Mouse (Mus musculus) kidney, adult 8-10 months (tissue): Measurements from ENCODE around the gene Myo1d.

Source experiments
- DNase-seq, 2 experiments: peaks; one replicate each; pipeline ENCODE4 v3.0.0; 2022

Gene Myo1d

GRCm38 (mm10) chr11:80718036-80718435 is 61.8 kb downstream of the Myo1d start:
- DNase-seq, result no peak

- DNase-seq, result peak; percentile 26 to 44
These were observed 64.7 kb downstream of the Myo1d start for GRCm38 (mm10) chr11:80715115-80715514.

GRCm38 (mm10) chr11:80713705-80714104 is 66.1 kb downstream of the Myo1d start:
- DNase-seq, result no peak

GRCm38 (mm10) chr11:80712201-80712600 is 67.6 kb downstream of the Myo1d start:
- DNase-seq, result no peak

- DNase-seq, result peak in 1 of 2 experiments; percentile 26
These were observed 68.5 kb downstream of the Myo1d start for GRCm38 (mm10) chr11:80711336-80711735.

- DNase-seq, result no peak
These were observed 79.2 kb downstream of the Myo1d start for GRCm38 (mm10) chr11:80700611-80701010.

- DNase-seq, result no peak
These were observed 81.1 kb downstream of the Myo1d start for GRCm38 (mm10) chr11:80698721-80699120.

- DNase-seq, result peak in 1 of 2 experiments; percentile 33
These were observed 83.5 kb downstream of the Myo1d start for GRCm38 (mm10) chr11:80696350-80696749.

- no peak for DNase-seq
These were observed 95.2 kb downstream of the Myo1d start for GRCm38 (mm10) chr11:80684603-80685002.

GRCm38 (mm10) chr11:80682745-80683144 is 97.1 kb downstream of the Myo1d start:
- DNase-seq, result peak in 1 of 2 experiments; percentile 26

GRCm38 (mm10) chr11:80673013-80673412 is 106.8 kb downstream of the Myo1d start:
- no peak for DNase-seq

- DNase-seq, result peak in 1 of 2 experiments; percentile 13
These were observed 109.4 kb downstream of the Myo1d start for GRCm38 (mm10) chr11:80670391-80670790.

GRCm38 (mm10) chr11:80669934-80670333 is 109.9 kb downstream of the Myo1d start:
- DNase-seq, result no peak

- no peak for DNase-seq
These were observed 113.6 kb downstream of the Myo1d start for GRCm38 (mm10) chr11:80666211-80666610.

GRCm38 (mm10) chr11:80664261-80664660 is 115.6 kb downstream of the Myo1d start:
- DNase-seq, result no peak

- no peak for DNase-seq
These were observed 134.7 kb downstream of the Myo1d start for GRCm38 (mm10) chr11:80645111-80645510.

GRCm38 (mm10) chr11:80628992-80629865 is 150.6 kb downstream of the Myo1d start:
- DNase-seq, result no peak

- DNase-seq, result no peak
These were observed 151.2 kb downstream of the Myo1d start for GRCm38 (mm10) chr11:80628581-80628980.

GRCm38 (mm10) chr11:80623038-80623380 is 156.8 kb downstream of the Myo1d start:
- DNase-seq, result no peak

GRCm38 (mm10) chr11:80622233-80623037 is 157.4 kb downstream of the Myo1d start:
- no peak for DNase-seq

- no peak for DNase-seq
These were observed 164.7 kb downstream of the Myo1d start for GRCm38 (mm10) chr11:80614949-80615725.

- peak in 1 of 2 experiments; percentile 16 for DNase-seq
These were observed 165.4 kb downstream of the Myo1d start for GRCm38 (mm10) chr11:80614418-80614817.

- DNase-seq, result no peak
These were observed 166.3 kb downstream of the Myo1d start for GRCm38 (mm10) chr11:80613534-80613933.
